Mouse (Mus musculus) heart, postnatal 4 days (tissue): ENCODE data around the gene Erlec1. TPM values are rescaled to one million over a fixed set of nuclear protein-coding genes. Genes with fewer than 3 reads are reported as not detected.

Source experiments
- total RNA-seq, 2 experiments: library from RNA; stranded (reverse); gene quantifications; 2 replicates each; pipeline ENCODE4 v1.2.3; 2021

The Erlec1 gene
- total RNA-seq, 2 experiments from 2014 or later = 40.3 to 42.9 TPM

Other genes starting within 250 kb of the Erlec1 start
- 10 to 100 TPM; 67.1 to 70.4 TPM for gene Psme4, start 182.6 kb downstream of the Erlec1 start, total RNA-seq
- gene Gpr75, start 69.0 kb downstream of the Erlec1 start, total RNA-seq = under 1 TPM; 0.12 to 0.14 TPM
- 1 to 10 TPM; 8.6 TPM for gene Asb3, start 68.9 kb downstream of the Erlec1 start, total RNA-seq
- gene Chac2, start 32.0 kb upstream of the Erlec1 start, total RNA-seq = 10 to 100 TPM in 1 of 2 experiments, 1 to 10 TPM in 1; 9.1 to 10.3 TPM
- gene Gm17332, start 228.1 kb upstream of the Erlec1 start, total RNA-seq = not detected